Mouse (Mus musculus) spleen, adult 18-20 months (tissue): ENCODE measurements at regions not wholly inside any gene's neighbourhood (a gene's known extent, or its start where the extent isn't known, plus 50 kb on each side); places are given as distances from the start of the nearest gene placed in this dataset.

Source experiments
- DNase-seq, 2 experiments: peaks; one replicate each; pipeline ENCODE4 v3.0.0; 2022; ENCODE audit warnings: mixed read lengths in 2 of 2

DNA sequence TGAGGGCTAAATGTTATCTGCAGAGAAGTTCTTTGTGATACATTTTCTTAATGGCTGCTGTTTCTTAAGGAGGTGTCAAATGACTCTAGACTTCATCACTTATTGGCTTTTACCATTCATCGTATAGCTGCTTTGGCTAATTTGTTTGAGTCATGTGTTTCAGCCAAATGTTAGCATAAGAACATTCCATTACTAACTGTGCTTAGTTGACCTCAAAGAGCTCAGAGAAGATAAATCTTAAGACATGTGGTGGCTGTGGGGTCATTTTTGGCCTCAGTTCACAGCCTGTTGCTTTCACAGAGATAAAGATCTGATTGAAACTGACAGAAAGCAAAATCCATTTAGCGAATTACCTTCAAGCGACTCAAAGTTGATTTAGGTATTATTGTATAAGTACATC lies 743.6 kb downstream of the Hdgfl1 start:
- DNase-seq = no peak

DNA sequence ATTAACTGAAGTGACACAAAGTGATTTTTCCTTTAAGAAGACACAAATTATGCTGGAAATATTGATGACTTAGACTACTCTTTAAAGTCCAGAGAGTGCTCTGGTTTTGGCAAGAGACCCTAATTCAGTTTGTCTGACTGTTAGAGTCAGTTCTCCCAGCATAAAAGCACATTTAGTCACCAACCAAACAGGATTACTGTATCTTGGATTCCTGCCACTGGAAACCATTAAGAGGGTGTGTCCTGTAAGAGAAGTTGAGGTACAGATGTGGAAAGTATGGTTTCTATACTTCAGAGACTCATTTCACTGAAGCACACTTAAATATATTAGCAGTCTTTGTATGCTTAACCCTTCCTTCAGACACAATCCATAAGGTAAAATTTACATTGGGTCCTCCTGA lies 745.3 kb downstream of the Hdgfl1 start:
- DNase-seq = no peak

DNA sequence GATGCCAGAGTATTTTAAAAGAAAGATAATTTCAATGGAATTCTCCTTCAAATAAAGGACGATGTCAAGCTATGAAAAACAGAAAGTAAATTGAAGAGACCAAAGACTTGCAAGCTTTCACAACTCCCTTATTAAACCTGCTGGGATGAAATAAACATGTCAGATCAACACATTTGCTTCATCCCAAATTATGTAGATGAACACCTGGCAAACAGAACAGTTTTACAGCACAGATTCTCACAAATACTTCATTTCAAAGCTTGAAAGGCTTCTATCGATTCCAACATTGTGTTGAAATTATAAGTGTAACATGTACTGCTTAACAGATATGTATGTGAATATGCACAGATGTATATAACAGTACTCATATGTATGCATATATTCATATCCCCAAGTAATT lies 749.5 kb downstream of the Hdgfl1 start:
- DNase-seq = no peak

DNA sequence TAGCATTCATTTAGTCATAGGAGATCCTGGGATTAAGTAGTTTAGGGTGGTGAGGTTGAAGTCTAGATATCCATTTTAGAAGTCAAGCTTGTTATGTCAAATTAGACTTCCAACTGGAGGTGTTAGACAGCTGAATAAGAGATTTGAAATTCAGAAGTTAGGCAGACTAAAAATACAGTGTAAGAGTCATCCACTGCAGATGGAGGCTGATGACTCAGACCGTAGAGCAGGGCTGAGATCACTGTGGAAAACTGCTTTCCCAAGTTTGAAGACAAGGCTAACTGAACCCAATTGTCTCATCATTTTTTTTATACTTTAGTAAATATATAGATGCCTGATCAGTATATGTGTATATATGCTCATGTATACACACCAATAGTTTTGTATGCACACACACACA lies 738.8 kb upstream of the Nrsn1 start:
- DNase-seq = no peak

DNA sequence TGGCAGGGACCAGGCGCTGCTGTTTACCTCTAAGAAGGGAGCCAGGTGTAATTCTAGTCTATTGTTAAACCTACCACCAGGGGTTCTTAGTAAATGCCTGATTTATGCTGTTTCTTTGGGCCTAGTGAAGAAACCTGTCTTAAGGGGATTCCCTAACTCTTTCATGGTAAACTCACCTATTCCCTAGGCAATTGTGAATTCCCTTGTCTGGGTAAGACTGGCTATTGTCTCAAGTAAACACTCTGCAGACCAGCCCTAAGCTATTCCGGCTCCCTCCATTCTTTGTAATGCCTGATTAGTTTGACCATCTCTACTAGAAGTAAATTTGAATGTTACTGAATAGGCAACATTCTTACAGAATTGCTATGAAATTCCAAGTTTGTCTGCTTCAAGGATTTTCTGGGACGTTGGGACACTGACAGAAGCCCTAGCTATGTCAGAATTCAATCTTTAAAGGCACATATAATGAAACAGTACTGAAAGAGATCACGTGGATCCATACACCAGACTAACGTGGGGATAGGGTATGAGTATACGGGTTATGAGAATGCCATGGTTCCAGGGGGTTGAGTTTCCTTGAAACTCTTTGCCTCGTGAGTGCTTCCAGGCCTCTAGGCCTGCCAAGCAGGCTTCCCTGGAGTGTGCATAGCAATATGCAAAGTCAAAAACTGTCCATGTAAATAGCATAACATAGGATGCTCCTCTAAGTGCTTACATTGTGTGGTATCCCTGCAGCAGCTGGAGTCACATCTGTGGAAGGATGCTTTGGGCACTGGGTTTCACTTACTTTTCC lies 734.7 kb upstream of the Nrsn1 start:
- DNase-seq = no peak

DNA sequence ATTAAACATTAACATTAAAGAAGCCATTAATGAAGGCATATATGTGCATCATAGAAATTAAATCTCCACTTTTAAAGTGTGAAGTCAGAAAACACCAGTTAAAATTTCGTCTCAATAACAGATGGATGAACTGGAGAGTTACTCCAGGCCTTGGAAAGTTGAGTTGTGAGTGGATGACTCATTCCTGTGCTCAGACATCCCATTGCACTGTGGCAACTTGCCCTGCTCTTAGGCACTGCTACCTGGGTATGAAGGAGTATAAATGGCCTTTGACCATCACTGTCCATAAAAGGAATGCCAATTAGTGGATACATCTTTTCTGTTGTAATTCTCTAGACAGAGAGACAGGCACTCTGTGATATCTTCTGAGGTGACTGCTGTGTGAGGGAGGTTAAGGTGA lies 723.2 kb upstream of the Nrsn1 start:
- DNase-seq = no peak

DNA sequence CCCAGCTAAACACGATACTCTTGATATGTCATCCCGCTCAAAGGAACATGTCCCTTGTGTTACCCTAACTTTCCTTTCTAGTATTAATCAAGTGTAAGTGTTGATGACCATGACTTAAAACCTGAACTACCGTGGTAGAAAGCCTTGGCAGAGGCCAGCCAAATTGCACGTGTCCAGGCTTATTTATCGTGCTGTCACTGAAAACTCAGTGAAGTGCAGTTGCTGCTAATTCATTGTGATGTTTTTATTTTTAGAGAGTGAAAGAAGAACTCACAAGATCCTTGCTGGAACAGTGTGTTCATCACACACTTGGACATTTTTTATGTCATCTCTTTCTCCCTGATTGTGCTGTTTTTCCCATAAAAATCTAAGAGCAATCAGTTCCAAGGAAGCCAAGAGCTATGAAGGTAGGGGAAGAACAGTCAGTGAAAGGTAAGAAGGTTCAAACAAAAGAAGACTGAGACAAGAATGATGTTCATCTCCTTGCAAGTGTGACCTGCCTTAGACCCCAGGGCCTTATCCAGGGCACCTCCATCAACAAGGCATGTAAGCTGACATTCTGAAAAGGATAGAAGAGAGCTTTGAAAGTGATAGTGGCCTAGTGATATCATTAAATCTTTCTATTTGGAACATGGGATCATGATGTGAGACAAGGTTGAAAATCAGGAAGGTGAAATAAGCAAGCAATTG lies 718.9 kb upstream of the Nrsn1 start:
- DNase-seq = no peak

DNA sequence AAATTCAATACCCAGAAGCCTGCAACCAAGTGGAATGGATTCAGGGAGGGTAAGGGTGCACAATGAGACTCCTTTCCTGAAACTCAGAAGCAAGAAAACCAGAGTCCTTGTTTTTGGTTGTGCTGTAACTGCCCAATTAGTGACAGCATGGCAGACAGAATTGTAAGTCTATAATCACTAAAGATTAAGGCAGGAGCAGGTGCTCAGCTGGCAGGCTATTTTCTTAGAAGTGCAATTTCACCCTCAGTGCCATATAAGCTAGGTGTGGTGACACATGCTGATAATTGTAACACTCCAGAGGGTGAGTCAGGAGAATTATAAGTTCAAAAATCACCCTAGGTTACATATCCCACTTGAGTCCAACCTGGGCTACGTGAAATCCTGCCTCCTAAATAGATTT lies 714.2 kb upstream of the Nrsn1 start:
- no peak for DNase-seq

DNA sequence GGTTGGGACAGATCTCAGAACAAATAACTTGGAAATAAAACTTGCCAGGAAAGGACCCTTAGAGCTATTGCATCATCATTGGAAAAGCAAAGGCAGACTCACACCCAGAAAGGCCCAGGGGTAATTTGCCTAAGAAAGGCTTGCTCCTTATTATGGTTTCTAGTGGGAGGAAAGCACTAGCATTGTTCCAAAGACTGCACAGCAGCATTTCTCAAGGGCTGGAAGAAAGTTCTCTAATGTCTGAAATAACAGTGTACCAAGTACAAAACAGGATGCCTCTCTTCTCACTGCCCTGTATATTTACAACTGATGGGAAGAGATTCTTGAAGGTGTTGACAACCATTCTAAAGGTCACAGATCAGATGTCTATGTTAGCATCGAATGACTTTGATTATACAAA lies 713.4 kb upstream of the Nrsn1 start:
- DNase-seq = no peak

DNA sequence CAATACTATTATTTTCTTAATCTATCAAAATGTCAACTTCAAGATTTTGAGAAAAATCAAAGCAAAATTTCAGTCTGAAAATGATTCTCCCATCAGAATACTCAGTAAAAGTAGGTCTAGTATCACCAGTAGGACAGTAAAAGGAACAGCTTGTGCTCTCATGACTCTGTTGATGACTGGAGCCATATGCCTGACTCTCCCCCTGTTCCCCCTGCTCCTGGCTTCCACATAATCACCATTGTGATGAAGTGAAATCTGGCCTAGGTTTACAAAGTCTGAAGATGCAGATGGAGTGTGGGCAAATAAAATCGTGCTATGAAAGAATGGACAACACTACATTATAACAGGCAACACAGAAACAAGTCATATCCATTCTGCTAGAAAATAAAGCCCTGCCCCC lies 708.3 kb upstream of the Nrsn1 start:
- no peak for DNase-seq

DNA sequence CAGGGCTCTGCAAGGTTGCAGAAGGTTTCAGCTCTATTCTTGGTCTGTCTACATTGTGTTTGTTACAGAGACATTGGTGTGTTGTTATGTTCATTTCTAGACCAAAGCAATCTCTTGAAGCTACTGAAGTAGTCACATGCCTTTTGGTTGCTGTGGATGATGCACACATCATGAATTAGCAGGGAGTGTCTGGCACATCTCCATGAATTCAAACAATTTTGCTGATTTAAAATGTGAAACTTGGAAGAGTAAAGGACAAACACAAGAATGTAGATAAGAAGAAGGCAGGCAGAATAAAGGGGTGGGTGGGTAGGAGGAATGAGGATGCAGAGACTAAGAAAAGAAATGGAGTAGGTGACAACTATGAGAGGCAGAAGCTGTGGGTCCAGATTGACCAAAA lies 688.3 kb upstream of the Nrsn1 start:
- DNase-seq = no peak

DNA sequence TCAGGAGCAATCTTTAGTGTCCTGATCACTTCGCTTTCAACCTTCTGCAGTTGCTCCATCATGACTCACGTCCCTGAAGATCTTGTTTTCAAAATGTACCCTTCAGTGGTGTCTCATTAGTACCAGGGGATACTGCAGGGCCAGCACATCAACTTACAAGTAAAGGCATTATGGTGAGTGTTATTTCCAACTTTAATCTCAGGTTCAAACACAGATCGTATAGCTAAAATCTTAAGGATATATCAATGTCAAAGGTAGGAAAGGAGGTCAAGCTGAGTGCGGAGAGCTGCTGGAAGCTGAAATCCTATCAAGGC lies 687.8 kb upstream of the Nrsn1 start:
- no peak for DNase-seq

DNA sequence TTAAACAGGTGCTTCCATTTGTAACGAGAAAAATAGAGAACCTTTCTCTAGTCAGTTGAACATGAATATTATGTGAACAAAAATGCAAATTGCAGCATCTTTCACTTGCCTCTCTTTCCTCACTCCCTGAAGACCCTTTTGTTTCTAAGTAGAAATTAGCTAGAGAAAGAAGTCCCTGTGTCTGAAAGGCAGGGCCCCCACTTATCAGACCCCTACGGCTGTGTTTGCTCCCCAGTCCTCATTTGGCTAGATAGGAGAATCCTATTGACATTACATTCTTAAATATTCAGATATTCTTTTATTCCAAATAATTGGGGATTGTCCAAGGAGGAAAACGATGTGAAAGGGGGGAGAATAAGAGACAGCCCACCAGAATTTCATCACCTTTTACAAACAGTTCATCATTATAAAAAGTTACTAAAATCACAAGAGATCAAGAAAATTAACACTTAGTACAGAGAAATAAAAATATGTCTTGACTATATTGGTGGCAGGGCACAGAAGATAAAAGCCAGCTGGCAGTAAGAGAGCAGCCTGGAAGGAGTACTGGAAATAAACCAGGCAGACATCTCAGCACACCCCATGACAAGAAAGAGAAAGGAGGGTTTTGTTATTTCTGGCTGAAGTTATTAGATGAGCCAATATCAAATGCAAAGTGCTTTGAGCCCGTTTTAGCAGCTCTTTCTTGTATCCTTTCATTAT lies 687.3 kb upstream of the Nrsn1 start:
- no peak for DNase-seq

DNA sequence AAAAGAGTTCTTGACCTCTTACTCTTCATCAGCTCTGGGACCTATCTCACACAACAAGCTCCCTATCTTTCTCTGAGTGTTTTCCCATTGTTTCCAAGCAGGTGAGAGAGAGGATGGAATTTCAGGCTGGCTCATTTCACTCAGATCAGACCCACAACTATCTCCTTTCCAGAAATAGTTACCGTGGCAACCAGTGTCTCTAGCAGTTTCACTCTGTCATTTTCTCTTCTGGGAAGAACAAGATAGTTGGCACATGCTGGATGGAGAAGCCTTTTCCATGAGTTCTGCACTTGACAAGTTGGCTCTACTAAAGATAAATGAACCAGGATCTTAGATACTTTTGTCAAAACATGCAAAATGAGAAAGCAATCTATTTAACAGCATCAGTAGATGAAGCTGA lies 667.3 kb upstream of the Nrsn1 start:
- no peak for DNase-seq

DNA sequence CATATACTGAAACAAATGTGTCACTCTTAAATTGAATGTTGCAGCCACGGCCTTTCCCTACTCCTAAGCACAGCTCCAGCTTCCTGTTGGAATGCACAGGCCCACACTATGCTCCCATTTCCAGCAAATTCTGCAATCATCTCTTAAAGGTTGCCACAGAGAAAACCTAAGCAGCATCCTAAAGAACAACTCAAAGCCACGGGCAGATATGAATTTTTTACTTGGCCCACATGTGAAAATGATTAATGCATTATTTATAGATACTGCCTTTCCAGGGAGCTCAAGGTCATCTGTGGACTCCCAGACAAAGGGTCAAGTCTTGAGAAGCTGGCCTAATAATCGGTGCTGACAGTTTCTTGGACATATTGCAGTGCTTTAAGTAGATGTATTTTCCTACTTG lies 663.5 kb upstream of the Nrsn1 start:
- no peak for DNase-seq

DNA sequence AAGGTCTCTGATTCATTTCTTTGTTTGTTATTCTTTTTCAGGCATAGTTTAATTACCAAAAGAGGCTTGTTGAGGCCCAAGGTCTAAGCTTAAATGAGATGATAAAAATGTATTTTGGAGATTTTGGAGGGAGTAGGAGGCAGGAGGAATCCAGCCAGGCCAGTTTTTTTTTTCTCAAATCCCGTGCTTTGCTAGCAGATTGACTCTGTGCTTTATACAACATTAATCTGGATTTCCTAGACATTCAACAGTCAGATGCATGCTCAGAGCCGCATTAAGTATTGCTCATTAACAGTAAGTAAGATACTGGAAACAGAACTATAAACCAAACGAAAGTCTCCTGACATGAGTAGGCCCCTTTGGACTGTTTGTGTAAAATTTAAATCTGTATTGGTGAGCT lies 662.9 kb upstream of the Nrsn1 start:
- no peak for DNase-seq

DNA sequence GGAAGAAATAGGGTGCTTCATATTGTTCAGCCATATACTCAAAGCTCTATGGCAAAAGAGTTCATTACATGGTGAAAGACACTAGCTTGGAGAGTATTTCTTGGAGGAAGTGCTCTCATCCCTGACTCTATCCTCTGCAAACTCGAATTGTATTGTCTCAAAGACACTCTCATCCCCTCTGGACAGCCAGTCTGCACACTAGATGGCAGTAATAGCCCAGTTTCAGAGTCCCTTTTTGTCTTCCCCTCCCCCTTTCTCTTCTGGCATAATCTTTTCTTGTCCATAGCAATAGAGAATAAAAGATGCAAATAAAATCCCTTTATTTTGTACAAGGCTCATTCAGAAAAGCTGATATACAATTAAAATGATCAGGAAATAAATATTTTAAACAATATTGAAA lies 662.5 kb upstream of the Nrsn1 start:
- no peak for DNase-seq

DNA sequence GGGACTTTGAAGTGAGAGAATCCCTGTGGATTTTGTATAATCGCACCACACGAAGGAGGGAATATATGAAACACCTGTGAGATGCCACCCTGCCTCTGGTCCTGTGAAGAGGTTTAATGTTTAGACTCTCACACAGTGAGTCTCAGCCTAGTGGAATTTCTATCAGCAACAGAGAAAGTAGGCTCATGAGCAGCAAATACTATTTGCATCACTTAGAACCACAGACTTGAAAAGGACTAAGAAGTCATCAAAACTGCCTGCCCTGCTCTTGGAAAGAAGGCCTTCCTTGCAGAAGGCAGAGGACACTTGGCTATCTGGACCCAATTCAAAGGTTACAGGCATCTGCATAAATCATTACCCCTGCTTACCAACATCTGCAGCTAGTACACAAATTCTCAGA lies 662.1 kb upstream of the Nrsn1 start:
- DNase-seq = no peak

DNA sequence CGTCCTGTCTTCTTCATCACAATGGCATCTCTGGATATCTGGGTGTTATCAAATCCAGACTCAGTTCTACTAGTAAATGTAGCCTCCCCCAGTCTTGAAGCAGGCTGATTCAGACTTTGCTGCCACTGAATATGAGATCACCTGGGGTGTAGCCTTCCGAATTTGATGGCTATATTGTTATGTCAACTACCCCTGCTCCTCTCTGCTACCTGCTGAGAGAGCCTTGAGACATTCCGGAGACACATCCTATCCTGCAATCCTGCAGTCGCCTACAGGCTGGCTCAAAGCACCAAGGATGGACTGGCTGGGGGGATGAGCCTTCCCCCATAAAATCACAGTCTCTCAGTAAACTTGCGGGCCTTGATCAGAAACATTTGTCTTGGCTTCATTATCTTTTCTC lies 655.4 kb upstream of the Nrsn1 start:
- DNase-seq = no peak

DNA sequence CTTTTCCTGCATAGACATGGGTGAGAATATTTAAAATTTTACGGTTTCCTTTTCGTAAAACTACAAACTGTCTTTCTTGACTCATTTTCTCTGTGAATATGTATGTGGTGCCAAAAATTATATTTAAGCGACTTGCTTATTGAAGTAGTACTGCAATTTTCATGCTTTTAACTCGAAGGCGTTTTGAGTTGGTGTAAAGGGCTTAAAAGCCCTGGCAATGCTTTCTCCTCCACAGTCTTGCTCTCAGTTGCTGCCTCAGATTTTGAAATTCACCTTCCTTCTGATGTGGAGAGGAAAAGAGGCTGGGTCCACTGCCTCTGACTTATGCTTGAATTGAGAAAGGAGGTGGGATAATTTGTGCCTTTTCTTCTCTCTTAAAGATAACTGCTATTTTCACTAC lies 629.6 kb upstream of the Nrsn1 start:
- DNase-seq = no peak

DNA sequence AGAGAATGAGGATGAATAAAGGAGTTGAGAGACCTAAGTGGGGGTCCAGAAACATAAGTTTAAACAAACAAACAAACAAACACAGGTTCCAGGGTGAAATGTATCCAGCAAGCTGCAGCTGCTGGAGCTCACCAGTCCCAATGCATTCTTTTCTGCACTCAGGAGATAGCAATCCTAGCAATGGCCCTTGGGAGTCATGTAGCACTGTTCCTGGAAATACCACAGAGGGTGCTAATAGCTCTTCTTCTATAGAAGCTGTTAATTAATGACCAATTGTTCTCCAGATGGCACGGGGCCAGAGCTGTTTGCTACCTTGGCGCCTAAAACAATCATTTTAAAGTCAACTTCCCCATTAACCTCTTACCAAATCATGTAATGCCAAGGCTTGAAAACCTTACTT lies 622.8 kb upstream of the Nrsn1 start:
- DNase-seq = no peak

DNA sequence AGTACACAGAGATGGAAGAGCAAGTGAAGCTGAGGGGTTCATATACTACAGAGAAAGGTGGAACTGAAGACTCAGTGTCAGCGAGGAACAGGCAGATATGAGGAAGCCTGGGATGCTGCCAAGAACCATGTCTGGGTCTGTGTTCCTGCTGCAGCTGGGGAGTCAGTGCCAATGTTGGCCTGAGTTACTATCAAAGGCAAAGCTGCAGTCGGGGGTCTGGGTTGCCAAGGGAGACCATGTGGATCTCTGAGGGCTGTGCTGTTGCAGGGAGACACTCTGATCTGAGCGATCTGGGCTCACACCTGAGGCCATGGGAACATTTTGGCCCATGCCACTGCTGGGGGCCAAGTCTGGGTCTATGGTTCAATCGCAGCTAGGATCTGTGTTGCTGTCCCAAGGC lies 612.5 kb upstream of the Nrsn1 start:
- no peak for DNase-seq

DNA sequence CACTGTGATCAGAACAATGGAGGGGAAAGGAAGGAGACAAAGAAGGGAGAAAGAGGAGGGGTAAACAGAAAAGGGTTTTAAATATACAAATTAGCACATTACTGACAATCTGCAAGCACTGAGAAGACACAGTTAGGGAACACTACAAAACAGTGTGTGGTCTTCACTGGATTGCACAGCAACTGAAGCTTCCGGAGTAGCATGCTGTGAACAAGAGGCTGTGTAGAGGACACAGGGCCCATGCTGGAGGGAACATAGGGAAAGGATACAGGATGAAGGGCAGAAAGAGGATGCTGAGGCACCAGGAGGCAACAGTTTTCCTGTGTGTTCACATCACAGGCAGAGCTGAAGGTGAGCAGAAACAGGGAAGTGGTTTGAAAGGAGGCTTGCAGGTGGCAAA lies 598.6 kb upstream of the Nrsn1 start:
- no peak for DNase-seq

DNA sequence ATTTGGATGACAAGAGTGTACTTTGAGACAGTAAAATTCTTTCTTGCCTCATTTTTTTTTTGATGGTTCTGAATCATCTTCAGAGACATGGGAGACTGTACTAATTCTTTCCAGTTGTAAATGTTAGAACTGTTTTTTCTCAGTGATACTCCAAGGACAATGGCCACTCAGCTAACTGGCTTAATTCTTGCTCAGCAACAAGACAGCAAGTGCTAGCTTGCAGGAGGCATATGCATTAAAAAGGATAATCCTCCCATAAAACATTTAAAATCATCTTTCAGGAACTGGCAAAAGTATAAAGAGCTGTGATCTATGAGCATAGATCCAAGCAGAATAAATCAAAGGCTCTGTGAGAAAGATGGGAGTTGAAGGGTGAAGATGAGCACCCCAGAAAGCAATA lies 587.9 kb upstream of the Nrsn1 start:
- DNase-seq = no peak

DNA sequence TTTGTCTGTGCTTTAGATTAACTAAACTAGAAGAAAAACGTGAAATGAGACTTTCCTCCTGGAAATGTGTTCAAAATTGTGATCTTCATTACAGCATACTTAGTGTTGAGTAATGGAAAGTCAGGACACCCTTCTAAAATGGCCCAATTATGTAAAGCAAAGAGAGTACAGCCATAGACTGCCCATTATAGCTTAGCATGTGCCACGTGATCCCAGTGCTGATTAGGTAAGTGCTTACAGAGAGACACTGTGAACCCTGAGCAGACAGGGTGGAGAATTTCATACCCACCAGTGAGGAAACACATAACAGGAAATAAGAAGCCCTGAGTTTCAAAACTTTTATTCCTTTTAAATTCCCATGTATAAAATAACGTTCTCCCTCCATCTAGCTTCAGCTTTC lies 587.3 kb upstream of the Nrsn1 start:
- DNase-seq = no peak
